Mouse (Mus musculus) cerebellum, adult 18-20 months (tissue): Measurements from ENCODE around the gene Vps45.
"Not testable (repeated sequence)": the region's sequence is repeated elsewhere in the genome, so short reads cannot be mapped to it uniquely, and the experiment has no call there.

Experiments
- DNase-seq, 2 experiments: peaks; one replicate each; pipeline ENCODE4 v3.0.0; 2021

The Vps45 gene

DNA sequence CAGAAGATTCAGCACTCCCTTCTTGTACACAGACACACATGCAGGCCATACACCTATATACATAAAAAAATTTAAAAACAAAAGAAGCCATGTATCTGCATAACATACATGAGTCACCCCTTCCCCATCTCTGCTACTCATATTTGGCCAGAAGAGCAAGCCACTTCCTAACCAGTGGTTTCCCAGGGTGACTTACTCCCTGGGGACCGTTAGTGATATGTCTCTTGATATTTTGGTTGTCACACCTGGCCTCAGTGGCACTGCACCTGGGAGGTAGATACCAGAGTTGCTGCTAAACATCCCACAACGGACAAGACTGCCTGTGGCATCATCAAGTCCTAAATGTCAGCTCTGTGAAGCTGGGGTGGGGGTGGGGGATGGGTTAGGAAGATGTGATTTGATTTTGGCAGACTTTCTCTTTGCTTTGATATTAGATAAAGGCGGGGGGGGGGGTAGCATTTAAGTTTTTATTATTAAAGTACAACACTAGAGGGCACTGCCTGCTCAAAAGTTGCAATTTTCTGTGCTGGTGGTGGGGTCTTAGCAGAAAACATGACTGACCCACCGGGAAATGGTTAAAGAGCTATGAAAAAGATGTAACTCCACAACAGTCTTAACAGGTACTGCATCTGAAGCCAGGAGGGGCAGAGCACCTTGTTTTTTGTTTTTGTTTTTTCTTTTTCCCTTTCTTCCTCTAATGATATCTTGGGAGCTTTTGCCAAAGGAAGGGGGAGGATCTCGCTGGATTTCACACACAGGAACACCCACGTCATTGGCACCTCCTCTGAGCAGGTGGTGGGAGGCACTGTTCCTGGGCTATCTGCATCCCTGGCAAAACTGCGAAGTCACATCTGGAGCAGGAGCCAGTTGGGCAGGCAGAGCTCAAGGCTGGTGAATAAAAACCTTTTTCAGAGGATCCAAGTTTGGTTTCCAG lies 92.5 kb downstream of the Vps45 start:
- DNase-seq: peak; percentile 62

- DNase-seq: peak; percentile 62
Observed at GRCm38 (mm10) chr3:95963681-95964080, 94.6 kb downstream of the Vps45 start.

- DNase-seq: no peak
Observed at GRCm38 (mm10) chr3:95963230-95963629, 95.0 kb downstream of the Vps45 start.

GRCm38 (mm10) chr3:95962182-95962581 lies 96.1 kb downstream of the Vps45 start:
- DNase-seq: not testable (repeated sequence)

- no peak for DNase-seq
Observed at GRCm38 (mm10) chr3:95959807-95960206, 98.5 kb downstream of the Vps45 start.

- no peak for DNase-seq
Observed at GRCm38 (mm10) chr3:95959082-95959481, 99.2 kb downstream of the Vps45 start.

DNA sequence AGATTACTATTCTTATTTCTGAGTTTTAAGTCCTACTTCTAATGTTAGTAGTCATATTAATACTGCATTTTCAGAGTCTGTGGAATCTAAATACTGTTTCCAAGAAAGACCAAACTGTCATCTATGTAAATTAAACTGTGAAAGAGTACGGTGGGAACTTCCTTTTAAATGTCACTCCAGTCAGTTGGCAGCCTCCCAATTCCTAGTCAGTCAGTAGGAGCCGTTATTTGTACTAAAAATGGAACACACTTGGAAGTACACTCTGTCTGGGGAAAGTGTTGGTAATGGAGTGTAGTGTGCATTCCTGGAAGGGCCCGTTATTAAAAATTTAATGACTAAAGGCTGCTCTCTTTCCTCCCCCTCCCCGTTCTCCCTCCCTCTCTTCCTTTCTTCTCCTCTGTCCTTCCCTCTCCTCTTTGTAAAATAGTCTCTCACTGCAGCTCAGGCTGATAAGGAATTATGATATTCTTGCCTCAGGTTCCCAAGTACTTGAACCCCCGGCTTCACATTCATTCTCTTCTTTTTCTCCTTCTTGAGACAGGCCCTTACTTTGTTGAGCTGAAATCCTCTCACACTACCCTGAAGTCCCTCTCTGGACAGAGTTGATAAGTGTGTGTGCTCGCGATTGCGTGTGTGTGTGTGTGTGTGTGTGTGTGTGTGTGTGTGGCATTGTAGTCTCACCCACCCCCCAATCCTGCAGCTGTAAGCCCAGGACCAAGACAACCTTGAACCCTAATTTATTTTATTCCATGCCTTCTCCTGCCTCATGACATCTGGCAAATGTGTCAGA lies 100.7 kb downstream of the Vps45 start:
- no peak for DNase-seq

DNA sequence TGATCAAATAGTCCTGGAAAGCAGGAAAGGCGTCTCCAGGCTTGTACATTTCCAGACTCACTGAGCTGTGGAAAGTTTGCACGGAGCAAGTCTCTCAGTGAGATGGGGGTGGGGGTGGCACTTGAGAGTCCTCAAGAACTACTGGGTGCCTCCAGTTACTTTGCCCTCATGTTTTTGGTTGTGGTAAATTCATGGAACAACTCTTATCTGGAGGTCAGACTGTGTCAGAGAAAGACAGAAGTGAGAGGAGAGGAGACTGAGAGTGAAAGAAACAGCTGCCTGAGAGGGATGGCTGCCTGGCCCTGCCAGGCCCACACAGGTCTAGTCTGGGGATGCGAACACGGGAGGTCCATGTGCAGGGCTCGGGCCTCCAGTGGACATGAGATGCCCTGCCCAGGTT lies 102.9 kb downstream of the Vps45 start:
- no peak for DNase-seq

GRCm38 (mm10) chr3:95954648-95955173 lies 103.6 kb downstream of the Vps45 start:
- not testable (repeated sequence) for DNase-seq

- DNase-seq: no peak
Observed at GRCm38 (mm10) chr3:95953522-95953921, 104.7 kb downstream of the Vps45 start.

DNA sequence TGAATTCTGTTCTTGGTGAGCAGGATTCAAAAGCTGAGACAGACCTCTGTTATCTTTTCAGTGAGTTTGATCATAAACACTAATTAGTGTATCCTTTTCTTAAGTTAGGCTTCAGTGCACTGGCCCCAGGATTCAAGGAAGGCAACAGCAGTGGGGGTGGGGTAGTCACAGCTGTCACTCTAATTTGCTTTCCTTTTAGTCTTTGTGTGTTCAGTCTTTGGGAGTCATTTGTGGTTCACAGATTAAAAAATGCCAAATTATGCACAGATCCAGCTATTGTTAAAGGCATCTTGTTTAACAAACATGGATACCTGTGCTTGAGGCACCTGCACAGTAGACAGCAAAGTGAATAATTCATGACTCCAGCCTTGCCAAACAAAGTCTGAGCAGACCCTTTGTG lies 105.2 kb downstream of the Vps45 start:
- no peak for DNase-seq

- DNase-seq: not testable (repeated sequence)
Observed at GRCm38 (mm10) chr3:95951566-95951965, 106.7 kb downstream of the Vps45 start.

GRCm38 (mm10) chr3:95950763-95951551 lies 107.3 kb downstream of the Vps45 start:
- peak; percentile 92 to 94 for DNase-seq
